Mouse (Mus musculus) heart, postnatal 0 days (tissue): Measurements from ENCODE around the gene Gpr35.

Source experiments
- CTCF ChIP-seq: IDR thresholded peaks from 2 replicates; pipeline ENCODE4 v1.5.1; 2016; ENCODE audit warnings: antibody characterized with exemption, control low read depth, low read depth
- EP300 ChIP-seq: IDR thresholded peaks from 2 replicates; pipeline ENCODE4 v1.6.1; 2016; ENCODE audit warnings: antibody characterized with exemption, low read depth

GRCm38 (mm10) chr1:92978645-92979044, 28.0 kb downstream of the Gpr35 start:
- TF ChIP-seq CTCF (no peak), EP300 (no peak)
